Mouse (Mus musculus) bone marrow, adult 2 months (tissue): Measurements from ENCODE around the gene Cd300ld3. TPM values are rescaled to one million over a fixed set of nuclear protein-coding genes. Genes with fewer than 3 reads are reported as not detected.
A peak's percentile ranks its signal among the peaks of the same experiment; 100 is the strongest.

Experiments used
- H3K27ac ChIP-seq: fragments of 200-500 bp; 2 replicates; pipeline ENCODE4 v1.5.1; 2012; ENCODE audit warnings: low read depth, mild to moderate bottlenecking, control low read depth, inconsistent platforms, low read length; ENCODE audit not compliant: control insufficient read depth, poor library complexity, insufficient read depth
- H3K4me1 ChIP-seq: fragments of 200-500 bp; 2 replicates; pipeline ENCODE4 v1.6.1; 2011; ENCODE audit warnings: low read length; ENCODE audit not compliant: control insufficient read depth, insufficient read depth
- H3K4me3 ChIP-seq: fragments of 200-500 bp; replicated peaks from 2 replicates; pipeline ENCODE3; 2011; ENCODE audit warnings: mild to moderate bottlenecking, low read depth, low read length, control low read depth; ENCODE audit not compliant: control insufficient read depth
- CTCF ChIP-seq: fragments of 200-500 bp; IDR thresholded peaks from 2 replicates; pipeline ENCODE4 v1.5.1; 2011; ENCODE audit warnings: low read length, control low read depth; ENCODE audit not compliant: control insufficient read depth, insufficient read depth
- POLR2A ChIP-seq: fragments of 200-500 bp; IDR thresholded peaks from 2 replicates; pipeline ENCODE4 v1.6.1; 2011; ENCODE audit warnings: low read depth, mild to moderate bottlenecking, control low read depth, low read length, borderline replicate concordance; ENCODE audit not compliant: control insufficient read depth
- WGBS: fragments of 180-500 bp; shearing (Covaris S2); methylation state at CpG from one replicate; pipeline ENCODE4 v1.1.7; 2018; 5-methylcytosine and 5-hydroxymethylcytosine counted together
- polyA plus RNA-seq: library from polyadenylated mRNA; stranded (reverse); fragments of >200 nt; gene quantifications from 2 replicates; pipeline ENCODE4 v1.2.4, GENCODE M21; 2011; ENCODE audit warnings: low replicate concordance; ENCODE audit not compliant: missing spikeins, insufficient read depth, insufficient read length

The Cd300ld3 gene
- polyA plus RNA-seq, 1 experiment = 1.8 TPM

- Histone ChIP-seq H3K4me1 (peaks cover 3% of the 10 kb centered on the region; the same call in 1 of the 2 replicates), H3K27ac (no peak overlapping the region), H3K4me3 (no peak overlapping the region)
- WGBS = 74% methylated on average over 6 of the region's 6 CpGs
- TF ChIP-seq CTCF (no peak), POLR2A (no peak)
These were observed 34.0 kb upstream of the Cd300ld3 start for GRCm38 (mm10) chr11:115082196-115082595.

- Histone ChIP-seq H3K4me1 (peaks cover 3% of the 10 kb centered on the region; the same call in 1 of the 2 replicates), H3K27ac (no peak overlapping the region), H3K4me3 (no peak overlapping the region)
- TF ChIP-seq POLR2A = no peak
- no peak for TF ChIP-seq CTCF
- WGBS = 55% methylated on average over 3 of the region's 3 CpGs
These were observed 33.2 kb upstream of the Cd300ld3 start for GRCm38 (mm10) chr11:115081373-115081772.

- TF ChIP-seq CTCF = peak; percentile 74
- no peak for TF ChIP-seq POLR2A
- Histone ChIP-seq H3K27ac (no peak overlapping the region), H3K4me1 (peaks cover 3% of the 10 kb centered on the region; the same call in 1 of the 2 replicates), H3K4me3 (no peak overlapping the region)
- WGBS = 20% methylated on average over 13 of the region's 13 CpGs
These were observed 32.7 kb upstream of the Cd300ld3 start for GRCm38 (mm10) chr11:115080886-115081285.

- Histone ChIP-seq H3K4me1 (peaks cover 3% of the 10 kb centered on the region; the same call in 1 of the 2 replicates), H3K27ac (no peak overlapping the region), H3K4me3 (no peak overlapping the region)
- WGBS = 59% methylated on average over 5 of the region's 5 CpGs
- TF ChIP-seq POLR2A = no peak
- no peak for TF ChIP-seq CTCF
These were observed 30.5 kb upstream of the Cd300ld3 start for GRCm38 (mm10) chr11:115078680-115079079.

GRCm38 (mm10) chr11:115077436-115077835 lies 29.2 kb upstream of the Cd300ld3 start:
- H3K4me1 ChIP-seq = peaks cover 3% of the 10 kb centered on the region; the same call in 1 of the 2 replicates
- WGBS = 94% methylated on average over 1 of the region's 1 CpGs
- no peak overlapping the region for H3K27ac ChIP-seq
- TF ChIP-seq CTCF (no peak), POLR2A (no peak)
- no peak overlapping the region for H3K4me3 ChIP-seq

- no peak for TF ChIP-seq POLR2A
- TF ChIP-seq CTCF = no peak
- Histone ChIP-seq H3K4me3 (no peak overlapping the region), H3K4me1 (peaks cover 1% of the 10 kb centered on the region; the same call in 1 of the 2 replicates), H3K27ac (no peak overlapping the region)
- WGBS = 69% methylated on average over 5 of the region's 5 CpGs
These were observed 27.6 kb upstream of the Cd300ld3 start for GRCm38 (mm10) chr11:115075859-115076258.

- H3K27ac ChIP-seq = no peak overlapping the region
- no peak overlapping the region for H3K4me3 ChIP-seq
- no peak for TF ChIP-seq POLR2A
- TF ChIP-seq CTCF = no peak
- 53% methylated on average over 7 of the region's 7 CpGs for WGBS
- peaks cover 1% of the 10 kb centered on the region; the same call in 1 of the 2 replicates for H3K4me1 ChIP-seq
These were observed 27.2 kb upstream of the Cd300ld3 start for GRCm38 (mm10) chr11:115075407-115075806.

- no peaks in the 10 kb centered on the region for H3K4me1 ChIP-seq
- H3K4me3 ChIP-seq = no peak overlapping the region
- TF ChIP-seq POLR2A = no peak
- no peak for TF ChIP-seq CTCF
- WGBS = 73% methylated on average over 5 of the region's 5 CpGs
- no peak overlapping the region for H3K27ac ChIP-seq
These were observed 24.8 kb upstream of the Cd300ld3 start for GRCm38 (mm10) chr11:115073002-115073401.

GRCm38 (mm10) chr11:115071631-115072294 lies 23.6 kb upstream of the Cd300ld3 start:
- Histone ChIP-seq H3K27ac (peak overlapping the region; percentile 6; the same call in 1 of the 2 replicates), H3K4me3 (no peak overlapping the region), H3K4me1 (no peaks in the 10 kb centered on the region)
- WGBS = 6% methylated on average over 14 of the region's 14 CpGs
- TF ChIP-seq POLR2A (no peak), CTCF (no peak)
